Mouse (Mus musculus): ENCODE results near the gene Steap4. TPM values are rescaled to one million over a fixed set of nuclear protein-coding genes. Genes with fewer than 3 reads are reported as not detected.
"Not testable (repeated sequence)": the region's sequence is repeated elsewhere in the genome, so short reads cannot be mapped to it uniquely, and the experiment has no call there.

Steap4 gene
- polyA plus RNA-seq (2015; fragmentation: Nextera tagmentation; extraction: Ambion mirVana) = 0.06 TPM in 1 of 2 replicates, not detected in the other

DNA sequence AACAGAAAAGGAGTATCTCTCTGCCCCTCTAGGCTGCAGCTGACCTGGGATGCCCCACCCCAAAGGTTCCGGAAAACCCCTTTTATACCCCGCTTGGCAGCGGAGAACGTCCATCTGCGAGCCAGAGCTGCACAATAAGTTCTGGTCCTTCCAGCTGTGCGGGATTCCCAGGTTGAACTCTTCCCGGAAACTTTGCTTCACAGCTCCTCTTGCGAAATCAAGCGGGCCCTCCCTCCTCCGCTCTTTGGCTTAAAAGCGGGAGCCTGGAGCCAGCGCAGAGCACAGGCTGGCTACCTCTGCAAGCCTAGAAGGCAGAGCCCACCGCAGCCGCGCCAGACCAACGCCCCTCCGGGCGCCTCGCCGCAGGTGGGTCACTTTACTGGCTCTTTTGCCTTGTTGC, at the start of gene Steap4:
Gene Steap4 (plus strand): TSS at position 282 of the 400 bp plus-strand sequence.
- WGBS = 6% methylated on average over 20 of the region's 20 CpGs
- Histone ChIP-seq H3K4me2 (peak within 1 kb of the TSS; percentile 52), H3K27ac (no peak within 1 kb of the TSS), H3K4me3 (peak within 1 kb of the TSS; percentile 22), H3K27me3 (replicated peaks) (no peaks in the 10 kb centered on the region), H3K9ac (no peak within 1 kb of the TSS), H3K9me3 (no peaks in the 10 kb centered on the region), H3K4me1 (peaks cover 6% of the 10 kb centered on the region), H3K36me3 (replicated peaks) (no peaks in the 10 kb centered on the region)
- no peak for ATAC-seq (replicated peaks)

GRCm38 (mm10) chr5:7911975-7912374, 48.3 kb upstream of the Steap4 start:
- Histone ChIP-seq H3K9ac (no peak overlapping the region), H3K4me1 (no peaks in the 10 kb centered on the region), H3K4me2 (no peak overlapping the region), H3K27me3 (replicated peaks) (no peaks in the 10 kb centered on the region), H3K36me3 (replicated peaks) (no peaks in the 10 kb centered on the region), H3K27ac (no peak overlapping the region), H3K4me3 (no peak overlapping the region), H3K9me3 (no peaks in the 10 kb centered on the region)
- ATAC-seq (replicated peaks) = no peak
- WGBS = 76% methylated on average over 3 of the region's 3 CpGs

DNA sequence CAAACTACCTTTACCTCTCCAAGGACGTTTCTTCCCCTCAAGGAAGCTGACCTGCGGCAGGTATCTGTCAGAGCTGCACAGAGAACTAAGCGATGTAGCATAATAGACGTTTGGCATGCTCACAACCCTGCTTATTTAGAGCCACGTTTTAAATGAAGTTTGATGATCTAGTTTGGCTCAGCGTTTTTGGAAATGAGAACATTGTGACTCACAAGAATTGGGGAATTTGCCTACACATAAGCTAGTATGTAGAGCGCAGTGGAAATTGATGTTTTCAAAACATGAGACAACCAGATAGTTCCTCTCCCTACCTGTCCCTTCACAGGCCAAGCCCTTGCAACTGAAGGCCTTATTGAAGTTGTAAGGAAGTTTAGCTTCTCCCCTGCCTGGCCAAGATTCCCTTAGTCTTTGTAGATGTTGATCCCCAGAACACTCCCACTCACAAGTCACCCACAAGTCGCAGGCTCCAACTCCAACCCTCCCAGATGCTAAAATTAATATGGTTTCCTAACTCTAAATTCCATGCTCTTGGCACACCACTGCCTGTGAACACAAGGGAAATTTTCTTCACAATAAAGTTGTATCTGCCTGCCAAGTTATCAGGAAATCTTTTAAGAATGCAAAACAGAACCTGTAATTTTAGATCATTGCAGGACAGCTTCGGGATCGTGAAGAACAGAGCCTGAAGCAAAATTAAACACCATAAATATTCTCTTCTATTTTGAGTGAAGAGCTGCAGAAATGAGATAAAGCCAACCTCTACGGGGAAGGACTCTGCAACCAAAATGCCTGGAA, 42.6 kb upstream of the Steap4 start:
- WGBS = 88% methylated on average over 11 of the region's 11 CpGs

DNA sequence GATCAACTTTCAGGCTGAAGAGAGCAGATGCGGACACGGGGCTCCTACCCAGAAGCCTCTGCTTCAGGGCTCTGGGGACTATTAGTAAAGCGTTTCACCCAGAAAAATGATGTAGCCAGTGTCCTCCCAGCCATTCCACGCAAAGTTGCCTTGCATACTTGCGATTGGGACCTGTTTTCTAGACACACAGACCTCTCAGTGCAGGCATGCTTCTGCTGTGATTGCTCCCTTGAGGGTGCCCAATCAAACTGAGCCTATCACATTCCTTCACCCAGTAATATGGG, 42.0 kb upstream of the Steap4 start:
- Histone ChIP-seq H3K4me3 (no peak overlapping the region), H3K4me1 (no peaks in the 10 kb centered on the region), H3K36me3 (replicated peaks) (no peaks in the 10 kb centered on the region), H3K9ac (no peak overlapping the region), H3K9me3 (no peaks in the 10 kb centered on the region), H3K4me2 (no peak overlapping the region), H3K27ac (no peak overlapping the region), H3K27me3 (replicated peaks) (no peaks in the 10 kb centered on the region)
- no peak for ATAC-seq (replicated peaks)
- WGBS = 87% methylated on average over 5 of the region's 5 CpGs

More for the DNA sequence above, 42.6 kb upstream of the Steap4 start:
- Histone ChIP-seq H3K36me3 (replicated peaks) (no peaks in the 10 kb centered on the region), H3K27ac (no peak overlapping the region), H3K27me3 (replicated peaks) (no peaks in the 10 kb centered on the region), H3K4me1 (no peaks in the 10 kb centered on the region), H3K4me3 (no peak overlapping the region), H3K4me2 (no peak overlapping the region), H3K9me3 (no peaks in the 10 kb centered on the region), H3K9ac (no peak overlapping the region)
- no peak for ATAC-seq (replicated peaks)

GRCm38 (mm10) chr5:7919681-7920080, 40.6 kb upstream of the Steap4 start:
- H3K4me1 ChIP-seq = no peaks in the 10 kb centered on the region
- no peak for ATAC-seq (replicated peaks)
- H3K27me3 ChIP-seq (replicated peaks) = no peaks in the 10 kb centered on the region
- no peak overlapping the region for H3K4me3 ChIP-seq
- no peaks in the 10 kb centered on the region for H3K36me3 ChIP-seq (replicated peaks)
- H3K4me2 ChIP-seq = no peak overlapping the region
- H3K27ac ChIP-seq = no peak overlapping the region
- no peaks in the 10 kb centered on the region for H3K9me3 ChIP-seq
- 98% methylated on average over 2 of the region's 2 CpGs for WGBS
- H3K9ac ChIP-seq = no peak overlapping the region

DNA sequence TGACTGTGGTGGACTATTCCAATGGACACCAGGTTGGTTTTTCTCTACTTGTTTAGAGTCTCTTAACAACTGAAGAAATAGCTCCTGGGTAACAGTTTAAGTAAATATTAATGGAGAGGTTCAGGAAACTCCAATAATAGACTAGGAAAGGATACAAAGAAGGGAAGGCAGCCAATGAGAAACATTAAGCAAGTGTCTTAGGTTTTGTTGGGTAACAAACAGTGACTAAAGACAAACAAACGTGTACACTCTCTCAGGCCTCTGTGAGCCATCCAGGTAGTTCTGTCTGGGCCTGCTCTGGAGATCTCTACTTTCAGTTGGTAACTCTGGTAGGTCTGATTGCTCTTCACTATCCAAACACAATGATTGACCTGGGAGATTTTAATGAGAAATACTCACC, 37.5 kb upstream of the Steap4 start:
- Histone ChIP-seq H3K27ac (no peak overlapping the region), H3K4me2 (no peak overlapping the region), H3K9ac (no peak overlapping the region), H3K4me3 (no peak overlapping the region), H3K9me3 (no peaks in the 10 kb centered on the region), H3K27me3 (replicated peaks) (no peaks in the 10 kb centered on the region), H3K4me1 (no peaks in the 10 kb centered on the region), H3K36me3 (replicated peaks) (no peaks in the 10 kb centered on the region)
- no peak for ATAC-seq (replicated peaks)
- 89% methylated on average over 1 of the region's 1 CpGs for WGBS

DNA sequence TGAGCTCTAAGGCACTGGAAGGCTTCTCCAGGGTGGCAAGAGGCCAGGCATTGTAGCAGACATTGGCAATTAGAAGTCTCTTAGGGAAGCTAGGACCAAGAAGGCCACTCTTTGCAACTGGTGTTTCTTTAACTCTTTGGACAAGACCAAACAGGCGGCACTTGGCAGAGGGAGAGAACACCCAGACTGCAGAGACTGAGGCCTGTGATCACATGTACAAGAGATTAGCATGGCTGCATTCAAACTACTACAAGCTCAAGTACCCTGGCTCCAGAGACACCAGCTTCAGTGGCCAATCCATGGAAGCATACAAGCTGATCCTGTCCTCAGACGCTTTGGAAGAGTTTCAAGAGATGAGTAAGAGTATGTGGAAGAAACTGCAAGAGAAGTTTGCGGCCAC, 36.6 kb upstream of the Steap4 start:
- H3K9ac ChIP-seq = no peak overlapping the region
- no peak overlapping the region for H3K27ac ChIP-seq
- no peaks in the 10 kb centered on the region for H3K36me3 ChIP-seq (replicated peaks)
- no peaks in the 10 kb centered on the region for H3K27me3 ChIP-seq (replicated peaks)
- H3K4me1 ChIP-seq = no peaks in the 10 kb centered on the region
- no peak overlapping the region for H3K4me3 ChIP-seq
- no peak overlapping the region for H3K4me2 ChIP-seq
- WGBS = 88% methylated on average over 3 of the region's 3 CpGs
- H3K9me3 ChIP-seq = no peaks in the 10 kb centered on the region
- ATAC-seq (replicated peaks) = no peak

DNA sequence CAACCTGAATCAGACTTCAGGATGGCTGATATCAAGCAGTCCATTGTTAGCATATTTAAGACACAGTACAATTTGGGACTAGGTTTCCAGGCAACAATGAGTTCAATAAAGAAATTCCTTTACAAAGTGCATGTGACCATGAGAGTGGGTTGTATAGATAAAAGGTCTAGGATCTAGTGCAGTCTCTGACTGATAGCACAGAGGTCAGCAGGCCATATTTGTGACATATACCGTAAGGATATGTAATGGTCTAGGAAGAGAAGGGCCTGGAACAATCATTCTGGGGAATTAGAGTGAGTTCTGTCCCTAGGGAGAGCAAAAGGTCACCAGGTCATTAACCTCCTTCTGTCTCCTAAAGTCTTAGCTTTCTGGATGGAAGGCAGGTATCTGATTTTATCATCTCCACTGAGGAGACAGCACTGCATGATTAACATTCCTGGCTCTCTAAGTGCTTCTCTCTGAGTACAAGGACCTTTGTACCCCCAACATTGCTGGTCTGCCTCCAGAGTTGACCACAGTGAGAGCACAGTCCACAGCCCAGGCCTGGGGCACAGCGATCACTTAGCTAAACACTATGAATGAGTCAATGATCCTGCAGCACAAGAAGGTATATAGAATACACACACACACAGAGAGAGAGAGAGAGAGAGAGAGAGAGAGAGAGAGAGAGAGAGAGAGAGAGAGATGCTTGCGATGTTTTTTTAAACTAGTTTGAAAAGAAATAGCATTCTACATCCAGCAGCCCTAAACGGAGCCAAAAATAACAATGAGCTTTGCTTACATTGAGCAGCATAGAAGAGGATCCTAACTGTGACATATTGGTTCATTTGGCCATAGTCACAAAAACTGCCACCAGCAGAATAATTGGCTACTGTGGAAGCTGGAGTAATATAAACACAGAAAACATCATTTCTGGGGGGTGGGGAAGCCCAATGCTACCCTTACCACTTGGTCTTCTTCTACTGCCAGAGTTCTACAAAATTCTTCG, 27.7 kb upstream of the Steap4 start:
- Histone ChIP-seq H3K9me3 (no peaks in the 10 kb centered on the region), H3K4me2 (no peak overlapping the region), H3K27me3 (replicated peaks) (no peaks in the 10 kb centered on the region), H3K9ac (no peak overlapping the region), H3K4me1 (no peaks in the 10 kb centered on the region), H3K27ac (no peak overlapping the region), H3K4me3 (no peak overlapping the region), H3K36me3 (replicated peaks) (no peaks in the 10 kb centered on the region)
- no peak for ATAC-seq (replicated peaks)
- WGBS = 88% methylated on average over 5 of the region's 5 CpGs

DNA sequence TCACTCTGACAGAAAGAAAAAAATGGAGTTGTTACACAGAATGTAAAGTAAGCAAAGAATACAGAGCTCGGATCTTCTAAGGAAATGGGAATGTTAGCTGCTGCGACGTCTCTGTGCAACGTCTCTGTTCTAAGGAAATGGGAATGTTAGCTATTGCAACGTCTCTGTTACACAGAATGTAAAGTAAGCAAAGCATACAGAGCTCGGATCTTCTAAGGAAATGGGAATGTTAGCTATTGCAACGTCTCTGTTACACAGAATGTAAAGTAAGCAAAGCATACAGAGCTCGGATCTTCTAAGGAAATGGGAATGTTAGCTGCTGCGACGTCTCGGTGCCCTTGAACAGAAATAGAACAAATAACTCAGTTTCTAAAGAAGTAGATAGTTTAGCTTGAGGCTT, 26.8 kb upstream of the Steap4 start:
- H3K27me3 ChIP-seq (replicated peaks); H3K27ac ChIP-seq; H3K4me2 ChIP-seq; H3K4me3 ChIP-seq; H3K9ac ChIP-seq; ATAC-seq (replicated peaks); H3K4me1 ChIP-seq; H3K36me3 ChIP-seq (replicated peaks); H3K9me3 ChIP-seq: not testable (repeated sequence)
- 80% methylated on average over 11 of the region's 11 CpGs for WGBS

DNA sequence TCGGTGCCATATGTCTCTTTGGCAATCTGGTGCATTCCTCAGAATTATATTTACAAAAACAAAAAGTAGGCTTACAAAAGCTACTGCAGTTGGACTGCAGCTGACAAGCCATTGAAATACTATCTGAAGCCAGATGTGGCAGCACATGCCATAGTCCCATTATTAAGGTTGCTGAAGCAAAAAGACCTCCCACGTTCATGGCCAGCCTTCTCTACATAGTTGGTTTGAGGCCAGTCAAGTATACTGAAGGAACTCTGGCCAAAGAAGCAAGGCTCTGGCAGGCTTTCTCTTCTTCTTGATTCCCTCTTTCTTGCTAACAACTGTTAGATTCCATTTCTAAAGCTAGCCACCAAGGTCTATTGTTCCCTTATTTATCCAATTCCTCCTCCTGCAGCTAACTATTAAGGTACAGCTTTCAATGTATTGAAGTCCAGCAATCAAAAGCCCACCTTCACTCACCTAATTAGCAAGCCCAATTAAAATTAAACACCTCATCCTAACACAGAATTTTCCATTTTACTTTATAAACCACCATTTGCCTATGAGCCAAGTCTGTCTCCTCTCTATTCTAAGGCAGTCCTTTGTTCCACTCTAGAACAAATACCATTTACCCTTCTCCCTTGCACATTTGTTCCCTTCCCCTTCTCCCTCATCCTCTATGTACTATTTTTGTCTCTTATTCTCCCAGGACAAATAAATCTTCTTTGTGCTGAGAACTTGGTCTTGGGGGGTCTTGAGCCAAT, 26.2 kb upstream of the Steap4 start:
- Histone ChIP-seq H3K4me3 (no peak overlapping the region), H3K4me1 (no peaks in the 10 kb centered on the region), H3K27me3 (replicated peaks) (no peaks in the 10 kb centered on the region), H3K9me3 (no peaks in the 10 kb centered on the region), H3K36me3 (replicated peaks) (no peaks in the 10 kb centered on the region), H3K9ac (no peak overlapping the region), H3K4me2 (no peak overlapping the region), H3K27ac (no peak overlapping the region)
- WGBS = 55% methylated on average over 2 of the region's 2 CpGs
- ATAC-seq (replicated peaks) = no peak

- no peaks in the 10 kb centered on the region for H3K9me3 ChIP-seq
- H3K4me2 ChIP-seq = no peak overlapping the region
- H3K36me3 ChIP-seq (replicated peaks) = no peaks in the 10 kb centered on the region
- H3K4me1 ChIP-seq = no peaks in the 10 kb centered on the region
- no peak for ATAC-seq (replicated peaks)
- H3K27me3 ChIP-seq (replicated peaks) = no peaks in the 10 kb centered on the region
- no peak overlapping the region for H3K9ac ChIP-seq
- WGBS = 91% methylated on average over 2 of the region's 2 CpGs
- H3K4me3 ChIP-seq = no peak overlapping the region
- H3K27ac ChIP-seq = no peak overlapping the region
Observed at GRCm38 (mm10) chr5:7954838-7955237, 5.4 kb upstream of the Steap4 start.

GRCm38 (mm10) chr5:7955371-7955966, 4.8 kb upstream of the Steap4 start:
- no peaks in the 10 kb centered on the region for H3K27me3 ChIP-seq (replicated peaks)
- ATAC-seq (replicated peaks) = no peak

More at GRCm38 (mm10) chr5:7955371-7955966, 4.8 kb upstream of the Steap4 start:
- 72% methylated on average over 5 of the region's 5 CpGs for WGBS
- Histone ChIP-seq H3K4me3 (no peak overlapping the region), H3K27ac (no peak overlapping the region), H3K4me2 (no peak overlapping the region), H3K9ac (no peak overlapping the region), H3K4me1 (peaks cover 6% of the 10 kb centered on the region), H3K36me3 (replicated peaks) (no peaks in the 10 kb centered on the region), H3K9me3 (no peaks in the 10 kb centered on the region)

Data from midbrain, embryonic 15.5 days (tissue).